Mouse (Mus musculus) fat pad, adult 2 months (tissue): Measurements from ENCODE around the gene Rras.
A peak's percentile ranks its signal among the peaks of the same experiment; 100 is the strongest.

Experiments
- DNase-seq: peaks from one replicate; pipeline ENCODE4 v3.0.0-alpha.2; 2011; ENCODE audit warnings: low read depth, low spot score; ENCODE audit errors: extremely low read depth

Rras gene

GRCm38 (mm10) chr7:45017242-45018061 is at the start of gene Rras:
Rras (plus strand) TSS chr7:45017961.
- DNase-seq: peak; percentile 97

- peak; percentile 58 for DNase-seq
These were observed 47.5 kb upstream of the Rras start for GRCm38 (mm10) chr7:44970231-44970691.

- no peak for DNase-seq
These were observed 46.6 kb upstream of the Rras start for GRCm38 (mm10) chr7:44971142-44971541.

- no peak for DNase-seq
These were observed 44.2 kb upstream of the Rras start for GRCm38 (mm10) chr7:44973415-44974130.

- no peak for DNase-seq
These were observed 43.2 kb upstream of the Rras start, which contains the start of gene Cpt1c for GRCm38 (mm10) chr7:44974383-44975116. Cpt1c (minus strand) TSS chr7:44974851.

GRCm38 (mm10) chr7:44975117-44975419 is 42.7 kb upstream of the Rras start:
- no peak for DNase-seq

GRCm38 (mm10) chr7:44978300-44978699 is 39.5 kb upstream of the Rras start:
- no peak for DNase-seq

- no peak for DNase-seq
These were observed 36.2 kb upstream of the Rras start for GRCm38 (mm10) chr7:44981539-44981938.

- no peak for DNase-seq
These were observed 34.7 kb upstream of the Rras start for GRCm38 (mm10) chr7:44983085-44983484.

- DNase-seq: no peak
These were observed 33.6 kb upstream of the Rras start for GRCm38 (mm10) chr7:44983944-44984832.

GRCm38 (mm10) chr7:44984833-44985164 is 33.0 kb upstream of the Rras start:
- DNase-seq: no peak

- DNase-seq: no peak
These were observed 32.1 kb upstream of the Rras start for GRCm38 (mm10) chr7:44985595-44986191.

GRCm38 (mm10) chr7:44986192-44986878 is 31.4 kb upstream of the Rras start, which contains the start of gene Prmt1:
Prmt1 (minus strand) TSS chr7:44986568.
- DNase-seq: peak; percentile 100

- no peak for DNase-seq
These were observed 30.7 kb upstream of the Rras start for GRCm38 (mm10) chr7:44986879-44987718.

- DNase-seq: no peak
These were observed 21.1 kb upstream of the Rras start for GRCm38 (mm10) chr7:44996672-44997071.

GRCm38 (mm10) chr7:44997231-44997939 is 20.4 kb upstream of the Rras start, which contains the start of gene Irf3:
Irf3 (plus strand) TSS chr7:44997648.
- DNase-seq: peak; percentile 74

GRCm38 (mm10) chr7:44997940-44998428 is 19.8 kb upstream of the Rras start:
- DNase-seq: no peak

- no peak for DNase-seq
These were observed 19.2 kb upstream of the Rras start, which contains the start of gene Bcl2l12 for GRCm38 (mm10) chr7:44998501-44998955. Bcl2l12 (minus strand) TSS chr7:44998712.
